Mouse (Mus musculus): ENCODE results near the gene Tex19.2.

DNA sequence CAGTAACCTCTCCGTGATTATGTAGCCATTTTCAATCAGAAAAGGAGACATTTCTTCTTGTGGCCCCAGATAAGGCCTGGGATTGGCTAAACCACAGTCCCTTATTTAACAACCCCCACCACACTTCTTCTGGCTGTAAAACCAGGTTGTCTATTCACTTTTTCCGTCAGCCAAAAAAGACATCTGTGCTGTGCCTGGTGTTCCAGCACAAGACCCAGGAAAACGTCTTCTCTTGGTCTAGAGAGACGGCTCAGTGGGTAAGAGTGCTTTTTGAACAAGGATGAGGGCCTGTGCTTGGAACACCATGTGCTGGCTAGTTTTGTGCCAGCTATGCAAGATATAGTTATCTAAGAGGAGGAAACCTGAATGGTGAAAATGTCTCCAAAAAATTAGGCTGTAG, 5.0 kb upstream of the Tex19.2 start:
- TF ChIP-seq CTCF (IDR thresholded peaks at IDR 0.05; ENCODE audit: control insufficient read depth, insufficient read depth, low read length) = no peak
- TF ChIP-seq POLR2A (IDR thresholded peaks at IDR 0.05; ENCODE audit: borderline replicate concordance, control insufficient read depth, low read depth, low read length) = no peak

Data from bone marrow, adult 2 months (tissue).